Mouse (Mus musculus) neural tube, embryonic 14.5 days (tissue): ENCODE measurements around the gene Brf1. TPM values are rescaled to one million over a fixed set of nuclear protein-coding genes. Genes with fewer than 3 reads are reported as not detected.
A peak's percentile ranks its signal among the peaks of the same experiment; 100 is the strongest.

ENCODE experiments used
- ATAC-seq: fragments of 200-750 bp; cut with Nextera tagmentation; 2 replicates; pipeline ENCODE4 v1.8.0; 2017; ENCODE audit warnings: low read depth, mild to moderate bottlenecking, moderate TSS enrichment, moderate library complexity
- H3K27ac ChIP-seq: fragments of 300-500 bp; sonication (generic); 2 replicates; pipeline ENCODE4 v1.5.1; 2014; ENCODE audit warnings: low read depth, mild to moderate bottlenecking, control low read depth, low read length, moderate library complexity, mixed read lengths
- H3K27me3 ChIP-seq: fragments of 300-500 bp; sonication (generic); 2 replicates; pipeline ENCODE4 v1.6.1; 2014; ENCODE audit warnings: low read length; ENCODE audit not compliant: control insufficient read depth, insufficient read depth
- H3K36me3 ChIP-seq: fragments of 300-500 bp; sonication (generic); 2 replicates; pipeline ENCODE4 v1.6.1; 2014; ENCODE audit warnings: low read length, mixed read lengths; ENCODE audit not compliant: control insufficient read depth, insufficient read depth
- H3K4me1 ChIP-seq: fragments of 300-500 bp; sonication (generic); 2 replicates; pipeline ENCODE4 v1.6.1; 2014; ENCODE audit warnings: low read length; ENCODE audit not compliant: control insufficient read depth, insufficient read depth
- H3K4me2 ChIP-seq: fragments of 300-500 bp; sonication (generic); 2 replicates; pipeline ENCODE4 v1.6.1; 2014; ENCODE audit warnings: mild to moderate bottlenecking, low read depth, low read length, control low read depth
- H3K4me3 ChIP-seq: fragments of 300-500 bp; sonication (generic); 2 replicates; pipeline ENCODE4 v1.5.1; 2014; ENCODE audit warnings: low read depth, low read length, control low read depth, mixed read lengths
- H3K9ac ChIP-seq: fragments of 300-500 bp; sonication (generic); replicated peaks from 2 replicates; pipeline ENCODE4 v1.6.1; 2014; ENCODE audit warnings: low read depth, mild to moderate bottlenecking, control low read depth, low read length, mixed read lengths
- H3K9me3 ChIP-seq: fragments of 300-500 bp; sonication (generic); 2 replicates; pipeline ENCODE4 v1.6.1; 2016; ENCODE audit warnings: low read length; ENCODE audit not compliant: control insufficient read depth
- WGBS: fragments of 180-500 bp; shearing (Covaris S2); extraction: QIAGEN DNeasy Blood & Tissue Kit; methylation state at CpG from one replicate; pipeline ENCODE4 v1.1.7; 2014; 5-methylcytosine and 5-hydroxymethylcytosine counted together
- polyA plus RNA-seq: library from polyadenylated mRNA; unstranded; fragments of >200 nt; fragmentation: Nextera tagmentation; extraction: Ambion mirVana; gene quantifications from 2 replicates; pipeline ENCODE4 v1.2.1, GENCODE M21; 2014

The Brf1 gene
- polyA plus RNA-seq, 1 experiment from 2014 or later = 52.1 TPM

DNA sequence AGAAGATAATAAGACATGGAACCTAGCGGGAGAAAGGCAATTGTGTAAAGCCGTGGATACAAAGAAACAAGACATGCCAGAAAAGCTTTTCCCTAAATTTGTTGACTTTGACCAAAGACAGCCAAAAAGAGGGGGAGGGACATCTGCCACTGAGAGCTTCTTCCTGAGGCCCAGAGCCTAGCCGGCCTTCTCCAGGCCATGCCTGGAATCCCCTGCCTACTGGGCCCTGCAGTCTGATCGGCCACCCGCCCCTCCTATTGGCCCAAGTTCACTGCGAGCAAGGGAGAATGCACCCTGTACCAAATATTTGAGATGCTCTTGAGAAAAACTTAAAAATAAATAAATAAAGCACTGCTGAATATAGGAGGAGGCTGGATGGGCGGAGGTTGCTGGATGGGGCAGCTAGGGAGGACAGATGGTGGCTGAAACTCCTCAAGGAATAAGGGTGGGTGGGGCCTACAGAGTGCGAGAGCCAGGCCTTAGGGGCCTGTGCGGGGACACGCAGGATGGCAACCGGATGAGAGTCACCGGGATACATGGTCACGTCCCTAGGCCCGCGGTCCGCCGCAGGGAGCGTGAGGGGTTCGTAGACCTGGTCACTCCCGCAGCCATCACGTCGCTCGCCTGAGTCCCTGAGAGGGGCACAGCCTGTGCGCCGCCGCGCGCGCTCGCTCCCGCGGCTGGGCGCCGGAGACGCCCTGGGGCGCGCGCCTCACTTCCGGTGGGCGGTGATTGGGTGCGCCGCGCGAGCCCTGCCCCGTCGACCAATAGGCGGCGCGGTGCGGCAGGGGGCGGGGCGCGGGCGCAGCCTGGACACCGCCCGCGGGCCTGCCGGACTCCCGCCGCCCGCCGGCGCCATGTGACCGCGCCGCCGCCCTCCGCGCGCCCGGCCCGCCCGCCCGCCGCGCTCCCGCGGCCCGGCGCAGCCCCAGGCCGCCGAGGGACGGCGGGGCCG lies 13.4 kb upstream of the Brf1 start, which contains the start of gene Pacs2:
Gene Pacs2, plus strand, starts transcription at position 905 of the 955 bp plus-strand sequence.
- H3K4me2 ChIP-seq = peak within 1 kb of the TSS; percentile 91
- H3K27ac ChIP-seq = peak within 1 kb of the TSS; percentile 93
- H3K4me1 ChIP-seq = peaks cover 33% of the 10 kb centered on the region
- no peaks in the 10 kb centered on the region for H3K9me3 ChIP-seq
- H3K9ac ChIP-seq = peak within 1 kb of the TSS; percentile 96
- H3K36me3 ChIP-seq = no peaks in the 10 kb centered on the region
- no peaks in the 10 kb centered on the region; the same call in 1 of the 2 replicates for H3K27me3 ChIP-seq
- 3% methylated on average over 53 of the region's 85 CpGs for WGBS
- ATAC-seq = peak; percentile 91
- H3K4me3 ChIP-seq = peak within 1 kb of the TSS; percentile 98

DNA sequence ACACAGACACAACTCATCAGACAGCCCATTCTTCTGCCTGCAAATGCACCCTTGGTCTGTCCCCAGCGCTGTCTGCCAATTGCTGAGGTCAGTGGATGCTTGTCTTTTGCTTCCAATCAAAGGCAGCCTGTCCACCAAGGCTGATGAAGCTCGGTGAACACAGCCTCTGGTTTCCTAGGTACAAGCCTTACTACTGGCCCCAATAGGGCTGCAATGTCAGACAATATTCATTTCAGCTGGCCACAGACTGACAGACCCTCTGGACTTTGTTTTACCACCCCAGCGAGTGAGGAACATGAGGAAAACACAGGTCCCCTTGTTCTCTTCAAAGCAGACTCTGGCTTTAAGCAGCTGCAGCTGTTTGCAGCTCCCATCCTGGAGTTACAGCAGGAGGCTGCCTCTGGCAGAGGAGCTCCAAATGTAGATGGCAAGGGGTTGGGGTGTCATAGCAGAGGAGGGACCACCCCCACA lies 12.6 kb upstream of the Brf1 start:
- Histone ChIP-seq H3K4me3 (no peak overlapping the region; the same call in 1 of the 2 replicates), H3K9me3 (no peaks in the 10 kb centered on the region), H3K4me1 (peaks cover 33% of the 10 kb centered on the region), H3K27ac (peak overlapping the region; percentile 93), H3K9ac (no peak overlapping the region), H3K36me3 (no peaks in the 10 kb centered on the region), H3K4me2 (peak overlapping the region; percentile 67), H3K27me3 (no peaks in the 10 kb centered on the region; the same call in 1 of the 2 replicates)
- WGBS = 42% methylated on average over 3 of the region's 3 CpGs
- no peak for ATAC-seq

DNA sequence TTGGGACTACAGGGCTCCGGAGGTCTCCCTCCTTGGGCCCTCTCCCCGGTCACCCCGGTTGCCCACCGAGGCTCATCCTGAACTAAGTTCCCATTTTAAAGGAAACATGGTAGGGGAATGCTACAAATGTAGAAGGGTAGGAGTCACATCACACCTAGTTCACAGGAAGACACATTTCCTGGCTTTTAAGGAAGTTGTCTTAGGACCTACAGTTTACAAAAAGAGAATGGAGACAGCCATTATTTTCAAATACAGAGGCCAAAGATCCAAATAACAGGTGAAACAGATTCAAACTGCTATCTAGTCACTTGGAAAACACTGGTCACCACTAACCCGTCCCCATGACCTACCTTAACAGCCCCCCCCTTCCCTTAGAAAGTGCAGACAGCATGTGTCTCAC lies 11.9 kb upstream of the Brf1 start:
- Histone ChIP-seq H3K9ac (no peak overlapping the region), H3K27me3 (no peaks in the 10 kb centered on the region; the same call in 1 of the 2 replicates), H3K27ac (no peak overlapping the region), H3K4me3 (no peak overlapping the region), H3K4me1 (peaks cover 33% of the 10 kb centered on the region), H3K4me2 (no peak overlapping the region), H3K36me3 (no peaks in the 10 kb centered on the region), H3K9me3 (no peaks in the 10 kb centered on the region)
- 88% methylated on average over 5 of the region's 5 CpGs for WGBS
- no peak for ATAC-seq

DNA sequence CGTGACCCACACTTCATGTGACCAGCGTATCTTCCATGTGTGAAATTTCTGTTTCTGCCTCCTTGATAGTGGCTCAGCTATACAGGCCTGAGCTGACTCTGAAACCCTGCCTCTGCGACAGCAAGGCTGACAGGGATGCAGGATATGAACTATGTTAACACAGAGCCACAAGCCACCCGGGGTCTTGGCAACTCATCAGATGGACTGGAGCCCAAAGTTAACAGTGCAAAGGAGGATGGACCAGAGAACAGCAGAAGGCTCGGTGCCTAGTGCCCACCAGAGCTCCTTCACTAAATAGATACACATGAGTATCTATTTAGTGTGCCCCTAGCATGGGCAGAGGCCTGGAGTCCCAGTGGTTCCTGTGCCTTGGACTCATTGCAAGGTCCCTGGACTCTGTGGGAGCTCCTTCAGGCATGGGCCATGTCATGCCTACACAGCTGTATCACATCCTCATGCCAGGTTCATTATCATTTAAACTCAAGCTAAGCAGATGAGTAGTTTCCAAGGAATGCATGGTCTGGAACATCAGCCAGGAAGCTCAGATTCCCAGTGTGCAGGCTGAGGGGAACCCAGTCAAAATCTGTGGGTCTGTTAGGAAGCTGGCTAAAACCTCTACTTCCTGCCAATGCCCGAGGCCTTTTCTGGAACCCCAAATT lies 11.3 kb upstream of the Brf1 start:
- 92% methylated on average over 6 of the region's 6 CpGs for WGBS
- H3K9me3 ChIP-seq = no peaks in the 10 kb centered on the region
- no peak overlapping the region for H3K4me2 ChIP-seq
- peaks cover 31% of the 10 kb centered on the region for H3K4me1 ChIP-seq
- no peak overlapping the region for H3K27ac ChIP-seq
- H3K36me3 ChIP-seq = no peaks in the 10 kb centered on the region
- no peak overlapping the region for H3K4me3 ChIP-seq
- H3K27me3 ChIP-seq = no peaks in the 10 kb centered on the region; the same call in 1 of the 2 replicates
- no peak for ATAC-seq
- no peak overlapping the region for H3K9ac ChIP-seq

DNA sequence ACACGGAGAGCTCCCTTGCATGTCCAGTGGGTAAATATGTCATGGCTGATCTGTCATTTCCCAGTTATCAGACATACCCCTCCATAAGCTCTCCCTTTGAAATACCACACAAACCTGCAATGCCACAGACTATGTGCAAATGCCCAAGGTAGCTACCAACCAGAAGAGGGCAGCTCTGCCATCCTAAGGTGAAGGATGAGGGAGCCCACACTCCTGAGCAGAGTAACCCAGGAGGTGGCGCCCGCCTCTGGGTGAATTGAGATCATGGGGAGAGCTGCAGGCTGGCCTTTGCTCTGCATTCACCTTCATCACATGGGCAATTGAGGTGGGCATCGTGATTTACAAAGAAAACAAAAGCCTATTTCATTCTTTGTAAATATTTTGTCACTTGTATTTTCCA lies 4.5 kb upstream of the Brf1 start:
- Histone ChIP-seq H3K27ac (no peak overlapping the region), H3K27me3 (no peaks in the 10 kb centered on the region), H3K4me1 (0 out of 2 replicates have a peak, but pooled peaks cover 5% of the 10 kb centered on the region), H3K9me3 (no peaks in the 10 kb centered on the region), H3K36me3 (no peaks in the 10 kb centered on the region), H3K9ac (no peak overlapping the region), H3K4me3 (no peak overlapping the region), H3K4me2 (no peak overlapping the region)
- no peak for ATAC-seq
- WGBS = 43% methylated on average over 4 of the region's 4 CpGs

DNA sequence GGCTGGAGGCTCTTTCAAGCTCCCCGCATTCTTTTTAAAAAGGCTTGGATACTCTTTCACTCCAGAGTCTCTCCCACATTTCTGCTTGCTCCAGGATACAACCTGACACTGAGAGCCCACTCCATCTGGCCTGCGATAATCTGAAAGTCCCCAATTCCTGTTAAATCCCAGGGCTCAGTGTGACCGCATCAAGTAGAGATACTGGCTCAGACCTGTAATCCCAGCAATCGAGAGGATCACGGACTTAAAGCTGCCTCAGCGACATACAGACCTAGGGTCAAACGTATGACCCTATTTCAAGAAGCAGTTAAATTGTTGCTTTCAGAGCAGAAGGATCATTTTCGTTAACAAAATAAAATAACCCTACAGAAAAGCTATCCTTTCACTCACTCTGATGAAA lies 3.5 kb upstream of the Brf1 start:
- no peak overlapping the region for H3K4me3 ChIP-seq
- H3K9ac ChIP-seq = no peak overlapping the region
- WGBS = 83% methylated on average over 8 of the region's 8 CpGs
- H3K4me2 ChIP-seq = no peak overlapping the region
- H3K27me3 ChIP-seq = no peaks in the 10 kb centered on the region; the same call in 1 of the 2 replicates
- no peak overlapping the region for H3K27ac ChIP-seq
- peaks cover 9% of the 10 kb centered on the region for H3K4me1 ChIP-seq
- no peaks in the 10 kb centered on the region for H3K9me3 ChIP-seq
- no peak for ATAC-seq
- no peaks in the 10 kb centered on the region for H3K36me3 ChIP-seq

DNA sequence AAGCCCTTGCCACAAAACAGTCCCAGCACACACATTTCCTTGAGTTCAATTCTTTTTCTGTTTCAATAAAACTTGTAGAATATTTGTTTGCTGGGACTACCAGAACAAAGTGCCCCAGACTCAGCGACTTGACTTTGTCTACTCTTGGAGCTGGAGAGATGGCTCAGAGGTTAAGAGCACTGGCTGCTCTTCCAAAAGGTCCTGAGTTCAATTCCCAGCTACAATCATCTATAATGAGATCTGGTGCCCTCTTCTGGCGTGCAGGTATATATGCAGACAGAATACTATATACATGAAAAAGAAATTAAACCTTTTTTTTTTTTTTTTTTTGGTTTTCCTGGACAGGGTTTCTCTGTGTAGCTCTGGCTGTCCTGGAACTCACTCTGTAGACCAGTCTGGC lies 2.2 kb upstream of the Brf1 start:
- Histone ChIP-seq H3K4me1 (peaks cover 19% of the 10 kb centered on the region), H3K4me2 (no peak overlapping the region), H3K36me3 (no peaks in the 10 kb centered on the region), H3K27ac (no peak overlapping the region), H3K4me3 (no peak overlapping the region), H3K9ac (no peak overlapping the region), H3K9me3 (no peaks in the 10 kb centered on the region), H3K27me3 (no peaks in the 10 kb centered on the region; the same call in 1 of the 2 replicates)
- WGBS = 38% methylated on average over 2 of the region's 2 CpGs
- ATAC-seq = no peak

DNA sequence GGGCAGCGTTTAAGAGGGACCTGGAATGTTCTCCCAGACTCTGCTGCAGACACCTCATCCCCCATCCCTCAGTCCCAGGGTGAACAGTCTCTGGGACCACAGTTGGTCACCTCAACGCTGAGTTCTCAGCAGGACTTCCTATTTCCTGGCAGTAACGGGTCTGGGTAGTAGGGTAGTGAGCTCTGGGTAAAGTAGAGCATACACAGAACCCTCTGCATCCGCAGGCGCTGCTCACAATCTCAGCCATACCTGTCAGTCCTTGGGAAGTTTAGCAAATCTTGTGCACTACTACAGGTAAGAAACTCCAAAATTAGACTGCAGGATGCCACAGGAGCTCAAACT lies 600 bp upstream of the Brf1 start:
- WGBS = 2% methylated on average over 5 of the region's 5 CpGs
- no peaks in the 10 kb centered on the region for H3K9me3 ChIP-seq
- no peak; the same call in 1 of the 2 replicates for ATAC-seq

More for the DNA sequence above, 600 bp upstream of the Brf1 start:
- Histone ChIP-seq H3K36me3 (no peaks in the 10 kb centered on the region), H3K4me2 (peak overlapping the region; percentile 64), H3K9ac (peak overlapping the region; percentile 60), H3K4me1 (peaks cover 19% of the 10 kb centered on the region), H3K4me3 (peak overlapping the region; percentile 79), H3K27me3 (no peaks in the 10 kb centered on the region; the same call in 1 of the 2 replicates), H3K27ac (peak overlapping the region; percentile 94)
